Mouse (Mus musculus) limb, embryonic 14.5 days (tissue): ENCODE results near the gene Gm14819. TPM values are rescaled to one million over a fixed set of nuclear protein-coding genes. Genes with fewer than 3 reads are reported as not detected.
"Not testable (repeated sequence)": the region's sequence is repeated elsewhere in the genome, so short reads cannot be mapped to it uniquely, and the experiment has no call there.

Experiments used
- ATAC-seq: fragments of 200-750 bp; cut with Nextera tagmentation; 2 replicates; pipeline ENCODE4 v1.8.0; 2017; ENCODE audit warnings: low read depth, moderate number of reproducible peaks, moderate TSS enrichment; ENCODE audit not compliant: low FRiP score
- DNase-seq: peaks from one replicate; pipeline ENCODE4 v3.0.0-alpha.2; 2015; ENCODE audit warnings: low spot score
- H3K27ac ChIP-seq: fragments of 300-500 bp; sonication (generic); replicated peaks from 2 replicates; pipeline ENCODE4 v1.5.1; 2014; ENCODE audit warnings: low read depth, mild to moderate bottlenecking, low read length, moderate library complexity, mixed read lengths
- H3K27me3 ChIP-seq: fragments of 300-500 bp; sonication (generic); 2 replicates; pipeline ENCODE4 v1.6.1; 2014; ENCODE audit warnings: low read length, mixed read lengths; ENCODE audit not compliant: control insufficient read depth, insufficient read depth
- H3K36me3 ChIP-seq: fragments of 300-500 bp; sonication (generic); 2 replicates; pipeline ENCODE4 v1.6.1; 2014; ENCODE audit warnings: mild to moderate bottlenecking, low read length, moderate library complexity, mixed read lengths; ENCODE audit not compliant: control insufficient read depth, insufficient read depth
- H3K4me1 ChIP-seq: fragments of 300-500 bp; sonication (generic); 2 replicates; pipeline ENCODE4 v1.6.1; 2014; ENCODE audit warnings: antibody characterized with exemption, low read length, mixed read lengths; ENCODE audit not compliant: control insufficient read depth, insufficient read depth
- H3K4me2 ChIP-seq: fragments of 300-500 bp; sonication (generic); replicated peaks from 2 replicates; pipeline ENCODE4 v1.6.1; 2014; ENCODE audit warnings: low read depth, mild to moderate bottlenecking, low read length, moderate library complexity; ENCODE audit not compliant: severe bottlenecking
- H3K4me3 ChIP-seq: fragments of 300-500 bp; sonication (generic); replicated peaks from 2 replicates; pipeline ENCODE4 v1.5.1; 2014; ENCODE audit warnings: low read length
- H3K9ac ChIP-seq: fragments of 300-500 bp; sonication (generic); 2 replicates; pipeline ENCODE4 v1.6.1; 2014; ENCODE audit warnings: mild to moderate bottlenecking, low read depth, low read length, moderate library complexity; ENCODE audit not compliant: severe bottlenecking
- H3K9me3 ChIP-seq: fragments of 300-500 bp; sonication (generic); 2 replicates; pipeline ENCODE4 v1.6.1; 2016; ENCODE audit warnings: low read length; ENCODE audit not compliant: control insufficient read depth
- WGBS: fragments of 180-500 bp; shearing (Covaris S2); extraction: QIAGEN DNeasy Blood & Tissue Kit; methylation state at CpG from one replicate; pipeline ENCODE4 v1.1.7; 2014; 5-methylcytosine and 5-hydroxymethylcytosine counted together
- polyA plus RNA-seq, 2 experiments: library from polyadenylated mRNA; depleted of rRNA in 1 of 2; stranded (reverse) in 1 of 2; unstranded in 1 of 2; fragments of >200 nt; fragmentation: Nextera tagmentation in 1 of 2; extraction: Ambion mirVana in 1 of 2; gene quantifications; 2 replicates each; pipeline versions ENCODE4 v1.2.1 to v1.2.3; 2012 to 2014

Gm14819 gene
- polyA plus RNA-seq (2012; rRNA removed) (not detected in 2 replicates), polyA plus RNA-seq (2014; fragmentation: Nextera tagmentation; extraction: Ambion mirVana) (not detected in 2 replicates)

DNA sequence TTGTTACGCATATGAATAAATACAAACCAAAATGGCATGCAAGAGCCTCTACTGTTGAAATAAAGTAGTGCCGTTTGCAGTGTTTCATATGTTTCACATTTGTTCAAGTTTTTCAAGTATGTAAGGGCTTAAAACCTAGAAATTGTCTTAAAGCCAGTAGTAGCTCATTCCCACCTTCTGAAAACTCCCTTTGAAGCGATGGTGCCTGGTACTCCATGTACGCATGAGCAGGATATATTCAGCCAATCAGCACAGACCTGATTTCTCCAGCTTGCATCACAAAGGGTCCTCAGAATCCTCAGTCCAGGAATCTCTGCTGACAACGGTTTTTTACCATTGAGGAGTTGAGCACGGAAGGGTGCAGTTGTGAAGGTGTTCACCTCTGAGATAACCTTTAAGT is at the start of gene Gm14819:
Gene Gm14819 (plus strand): TSS at position 301 of the 400 bp plus-strand sequence.
- not testable (repeated sequence) for DNase-seq, H3K27me3 ChIP-seq, H3K4me1 ChIP-seq, H3K36me3 ChIP-seq, H3K27ac ChIP-seq, ATAC-seq, H3K9ac ChIP-seq, H3K9me3 ChIP-seq, H3K4me2 ChIP-seq, H3K4me3 ChIP-seq
- no CpG with 5 or more reads among the region's 6 CpGs for WGBS
